Mouse (Mus musculus) G1E (cell line): ENCODE data around the gene Brf1. TPM values are rescaled to one million over a fixed set of nuclear protein-coding genes. Genes with fewer than 3 reads are reported as not detected.

ENCODE experiments used
- ATAC-seq: 2 replicates; pipeline ENCODE4 v1.8.0; 2016; ENCODE audit warnings: mild to moderate bottlenecking; ENCODE audit not compliant: insufficient number of reproducible peaks, poor library complexity, low FRiP score, severe bottlenecking; ENCODE audit errors: extremely low read depth
- DNase-seq: peaks from one replicate; pipeline ENCODE4 v3.0.0; 2012; ENCODE audit warnings: low spot score
- H3K27me3 ChIP-seq: 2 replicates; pipeline ENCODE4 v1.6.1; 2012; ENCODE audit warnings: mild to moderate bottlenecking, low read length, inconsistent platforms; ENCODE audit not compliant: insufficient read depth
- H3K36me3 ChIP-seq: replicated peaks from 2 replicates; pipeline ENCODE3; 2012; ENCODE audit warnings: mild to moderate bottlenecking, inconsistent platforms
- H3K4me1 ChIP-seq: 2 replicates; pipeline ENCODE4 v1.6.1; 2012; ENCODE audit warnings: low read depth, low read length, inconsistent platforms, mixed read lengths; ENCODE audit not compliant: insufficient read depth
- H3K4me3 ChIP-seq: 2 replicates; pipeline ENCODE4 v1.5.1; 2012; ENCODE audit warnings: low read depth, mild to moderate bottlenecking, inconsistent platforms, low read length, moderate library complexity, mixed read lengths
- H3K9me3 ChIP-seq: replicated peaks from 2 replicates; pipeline ENCODE4 v1.6.1; 2012; ENCODE audit warnings: inconsistent platforms
- CTCF ChIP-seq: IDR thresholded peaks from 2 replicates; pipeline ENCODE4 v1.5.1; 2012; ENCODE audit warnings: low read depth, low read length, inconsistent platforms, mixed read lengths
- GATA1 ChIP-seq: IDR thresholded peaks from 2 replicates; pipeline ENCODE4 v1.6.1; 2012; ENCODE audit warnings: borderline replicate concordance, low read length, inconsistent platforms, mixed read lengths
- GATA2 ChIP-seq: IDR thresholded peaks from 2 replicates; pipeline ENCODE4 v1.6.1; 2012; ENCODE audit warnings: low read depth, low read length, inconsistent platforms, borderline replicate concordance
- POLR2AphosphoS5 ChIP-seq: IDR thresholded peaks from 2 replicates; pipeline ENCODE4 v1.6.1; 2012; ENCODE audit warnings: low read depth, low read length, inconsistent platforms; ENCODE audit not compliant: insufficient replicate concordance
- TAL1 ChIP-seq: conservative IDR thresholded peaks from 2 replicates; pipeline ENCODE4 v1.6.1; 2012; ENCODE audit warnings: low read depth, low read length, inconsistent platforms, mixed read lengths
- polyA plus RNA-seq: library from polyadenylated mRNA; stranded (reverse); fragments of >175 nt; gene quantifications from 2 replicates; pipeline ENCODE4 v1.2.3, GENCODE M21; 2012
- total RNA-seq, 2 experiments: library from RNA; stranded (forward) in 1 of 2; stranded (reverse) in 1 of 2; fragments of 200-1000 nt in 1 of 2; fragments of >200 nt in 1 of 2; fragmentation: Nextera tagmentation in 1 of 2; gene quantifications; 2 replicates each; pipeline ENCODE4 v1.2.3; 2014 to 2017

The Brf1 gene
- total and polyA plus RNA-seq, 3 experiments = 46.8 to 95.9 (median 77.1) TPM

DNA sequence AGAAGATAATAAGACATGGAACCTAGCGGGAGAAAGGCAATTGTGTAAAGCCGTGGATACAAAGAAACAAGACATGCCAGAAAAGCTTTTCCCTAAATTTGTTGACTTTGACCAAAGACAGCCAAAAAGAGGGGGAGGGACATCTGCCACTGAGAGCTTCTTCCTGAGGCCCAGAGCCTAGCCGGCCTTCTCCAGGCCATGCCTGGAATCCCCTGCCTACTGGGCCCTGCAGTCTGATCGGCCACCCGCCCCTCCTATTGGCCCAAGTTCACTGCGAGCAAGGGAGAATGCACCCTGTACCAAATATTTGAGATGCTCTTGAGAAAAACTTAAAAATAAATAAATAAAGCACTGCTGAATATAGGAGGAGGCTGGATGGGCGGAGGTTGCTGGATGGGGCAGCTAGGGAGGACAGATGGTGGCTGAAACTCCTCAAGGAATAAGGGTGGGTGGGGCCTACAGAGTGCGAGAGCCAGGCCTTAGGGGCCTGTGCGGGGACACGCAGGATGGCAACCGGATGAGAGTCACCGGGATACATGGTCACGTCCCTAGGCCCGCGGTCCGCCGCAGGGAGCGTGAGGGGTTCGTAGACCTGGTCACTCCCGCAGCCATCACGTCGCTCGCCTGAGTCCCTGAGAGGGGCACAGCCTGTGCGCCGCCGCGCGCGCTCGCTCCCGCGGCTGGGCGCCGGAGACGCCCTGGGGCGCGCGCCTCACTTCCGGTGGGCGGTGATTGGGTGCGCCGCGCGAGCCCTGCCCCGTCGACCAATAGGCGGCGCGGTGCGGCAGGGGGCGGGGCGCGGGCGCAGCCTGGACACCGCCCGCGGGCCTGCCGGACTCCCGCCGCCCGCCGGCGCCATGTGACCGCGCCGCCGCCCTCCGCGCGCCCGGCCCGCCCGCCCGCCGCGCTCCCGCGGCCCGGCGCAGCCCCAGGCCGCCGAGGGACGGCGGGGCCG lies 13.4 kb upstream of the Brf1 start, which contains the start of gene Pacs2:
Pacs2 (plus strand) TSS at position 905 of the 955 bp plus-strand sequence.
- Histone ChIP-seq H3K4me1 (peaks cover 43% of the 10 kb centered on the region), H3K27me3 (peaks cover 7% of the 10 kb centered on the region), H3K36me3 (peaks cover 27% of the 10 kb centered on the region), H3K9me3 (no peaks in the 10 kb centered on the region), H3K4me3 (peak within 1 kb of the TSS; percentile 78)
- DNase-seq (peak; percentile 99), ATAC-seq (peak; percentile 73)
- no peak for TF ChIP-seq TAL1
- TF ChIP-seq CTCF = no peak
- TF ChIP-seq POLR2AphosphoS5 = no peak
- no peak for TF ChIP-seq GATA2
- TF ChIP-seq GATA1 = no peak

DNA sequence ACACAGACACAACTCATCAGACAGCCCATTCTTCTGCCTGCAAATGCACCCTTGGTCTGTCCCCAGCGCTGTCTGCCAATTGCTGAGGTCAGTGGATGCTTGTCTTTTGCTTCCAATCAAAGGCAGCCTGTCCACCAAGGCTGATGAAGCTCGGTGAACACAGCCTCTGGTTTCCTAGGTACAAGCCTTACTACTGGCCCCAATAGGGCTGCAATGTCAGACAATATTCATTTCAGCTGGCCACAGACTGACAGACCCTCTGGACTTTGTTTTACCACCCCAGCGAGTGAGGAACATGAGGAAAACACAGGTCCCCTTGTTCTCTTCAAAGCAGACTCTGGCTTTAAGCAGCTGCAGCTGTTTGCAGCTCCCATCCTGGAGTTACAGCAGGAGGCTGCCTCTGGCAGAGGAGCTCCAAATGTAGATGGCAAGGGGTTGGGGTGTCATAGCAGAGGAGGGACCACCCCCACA lies 12.6 kb upstream of the Brf1 start:
- ATAC-seq = no peak
- H3K27me3 ChIP-seq = peaks cover 14% of the 10 kb centered on the region
- no peak for TF ChIP-seq GATA2
- no peak for DNase-seq
- no peaks in the 10 kb centered on the region for H3K9me3 ChIP-seq
- H3K4me1 ChIP-seq = peaks cover 43% of the 10 kb centered on the region
- H3K36me3 ChIP-seq = peaks cover 18% of the 10 kb centered on the region
- no peak overlapping the region for H3K4me3 ChIP-seq

DNA sequence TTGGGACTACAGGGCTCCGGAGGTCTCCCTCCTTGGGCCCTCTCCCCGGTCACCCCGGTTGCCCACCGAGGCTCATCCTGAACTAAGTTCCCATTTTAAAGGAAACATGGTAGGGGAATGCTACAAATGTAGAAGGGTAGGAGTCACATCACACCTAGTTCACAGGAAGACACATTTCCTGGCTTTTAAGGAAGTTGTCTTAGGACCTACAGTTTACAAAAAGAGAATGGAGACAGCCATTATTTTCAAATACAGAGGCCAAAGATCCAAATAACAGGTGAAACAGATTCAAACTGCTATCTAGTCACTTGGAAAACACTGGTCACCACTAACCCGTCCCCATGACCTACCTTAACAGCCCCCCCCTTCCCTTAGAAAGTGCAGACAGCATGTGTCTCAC lies 11.9 kb upstream of the Brf1 start:
- no peak overlapping the region for H3K4me3 ChIP-seq
- H3K36me3 ChIP-seq = peaks cover 13% of the 10 kb centered on the region
- TF ChIP-seq TAL1 (no peak), POLR2AphosphoS5 (no peak), GATA1 (no peak), GATA2 (no peak), CTCF (no peak)
- DNase-seq = no peak
- H3K9me3 ChIP-seq = no peaks in the 10 kb centered on the region
- no peak for ATAC-seq
- peaks cover 41% of the 10 kb centered on the region for H3K4me1 ChIP-seq
- peaks cover 16% of the 10 kb centered on the region for H3K27me3 ChIP-seq

DNA sequence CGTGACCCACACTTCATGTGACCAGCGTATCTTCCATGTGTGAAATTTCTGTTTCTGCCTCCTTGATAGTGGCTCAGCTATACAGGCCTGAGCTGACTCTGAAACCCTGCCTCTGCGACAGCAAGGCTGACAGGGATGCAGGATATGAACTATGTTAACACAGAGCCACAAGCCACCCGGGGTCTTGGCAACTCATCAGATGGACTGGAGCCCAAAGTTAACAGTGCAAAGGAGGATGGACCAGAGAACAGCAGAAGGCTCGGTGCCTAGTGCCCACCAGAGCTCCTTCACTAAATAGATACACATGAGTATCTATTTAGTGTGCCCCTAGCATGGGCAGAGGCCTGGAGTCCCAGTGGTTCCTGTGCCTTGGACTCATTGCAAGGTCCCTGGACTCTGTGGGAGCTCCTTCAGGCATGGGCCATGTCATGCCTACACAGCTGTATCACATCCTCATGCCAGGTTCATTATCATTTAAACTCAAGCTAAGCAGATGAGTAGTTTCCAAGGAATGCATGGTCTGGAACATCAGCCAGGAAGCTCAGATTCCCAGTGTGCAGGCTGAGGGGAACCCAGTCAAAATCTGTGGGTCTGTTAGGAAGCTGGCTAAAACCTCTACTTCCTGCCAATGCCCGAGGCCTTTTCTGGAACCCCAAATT lies 11.3 kb upstream of the Brf1 start:
- Histone ChIP-seq H3K36me3 (peaks cover 9% of the 10 kb centered on the region), H3K27me3 (peaks cover 22% of the 10 kb centered on the region), H3K4me1 (peaks cover 38% of the 10 kb centered on the region), H3K4me3 (no peak overlapping the region), H3K9me3 (no peaks in the 10 kb centered on the region)
- ATAC-seq (no peak), DNase-seq (no peak)
- TF ChIP-seq GATA1 = no peak
- TF ChIP-seq CTCF = no peak

DNA sequence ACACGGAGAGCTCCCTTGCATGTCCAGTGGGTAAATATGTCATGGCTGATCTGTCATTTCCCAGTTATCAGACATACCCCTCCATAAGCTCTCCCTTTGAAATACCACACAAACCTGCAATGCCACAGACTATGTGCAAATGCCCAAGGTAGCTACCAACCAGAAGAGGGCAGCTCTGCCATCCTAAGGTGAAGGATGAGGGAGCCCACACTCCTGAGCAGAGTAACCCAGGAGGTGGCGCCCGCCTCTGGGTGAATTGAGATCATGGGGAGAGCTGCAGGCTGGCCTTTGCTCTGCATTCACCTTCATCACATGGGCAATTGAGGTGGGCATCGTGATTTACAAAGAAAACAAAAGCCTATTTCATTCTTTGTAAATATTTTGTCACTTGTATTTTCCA lies 4.5 kb upstream of the Brf1 start:
- Histone ChIP-seq H3K4me3 (no peak overlapping the region), H3K27me3 (peaks cover 46% of the 10 kb centered on the region), H3K36me3 (no peaks in the 10 kb centered on the region), H3K4me1 (peaks cover 17% of the 10 kb centered on the region), H3K9me3 (no peaks in the 10 kb centered on the region)
- TF ChIP-seq GATA1 (no peak), POLR2AphosphoS5 (no peak), TAL1 (no peak), GATA2 (no peak), CTCF (no peak)
- ATAC-seq = 0 out of 2 replicates have a peak, but pooled peaks have one; percentile 15
- DNase-seq = no peak

DNA sequence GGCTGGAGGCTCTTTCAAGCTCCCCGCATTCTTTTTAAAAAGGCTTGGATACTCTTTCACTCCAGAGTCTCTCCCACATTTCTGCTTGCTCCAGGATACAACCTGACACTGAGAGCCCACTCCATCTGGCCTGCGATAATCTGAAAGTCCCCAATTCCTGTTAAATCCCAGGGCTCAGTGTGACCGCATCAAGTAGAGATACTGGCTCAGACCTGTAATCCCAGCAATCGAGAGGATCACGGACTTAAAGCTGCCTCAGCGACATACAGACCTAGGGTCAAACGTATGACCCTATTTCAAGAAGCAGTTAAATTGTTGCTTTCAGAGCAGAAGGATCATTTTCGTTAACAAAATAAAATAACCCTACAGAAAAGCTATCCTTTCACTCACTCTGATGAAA lies 3.5 kb upstream of the Brf1 start:
- Histone ChIP-seq H3K9me3 (no peaks in the 10 kb centered on the region), H3K4me3 (no peak overlapping the region), H3K27me3 (peaks cover 42% of the 10 kb centered on the region), H3K4me1 (peaks cover 27% of the 10 kb centered on the region), H3K36me3 (no peaks in the 10 kb centered on the region)
- TF ChIP-seq TAL1 (no peak), POLR2AphosphoS5 (no peak), GATA1 (no peak), GATA2 (no peak), CTCF (no peak)
- no peak for ATAC-seq
- no peak for DNase-seq
